Mouse (Mus musculus) forelimb bud, embryonic 11.5 days (tissue): ENCODE results near the gene Orc2.

Experiments
- DNase-seq: peaks from one replicate; pipeline ENCODE4 v3.0.0-alpha.2; 2012; ENCODE audit warnings: low read depth, low spot score

Gene Orc2

DNA sequence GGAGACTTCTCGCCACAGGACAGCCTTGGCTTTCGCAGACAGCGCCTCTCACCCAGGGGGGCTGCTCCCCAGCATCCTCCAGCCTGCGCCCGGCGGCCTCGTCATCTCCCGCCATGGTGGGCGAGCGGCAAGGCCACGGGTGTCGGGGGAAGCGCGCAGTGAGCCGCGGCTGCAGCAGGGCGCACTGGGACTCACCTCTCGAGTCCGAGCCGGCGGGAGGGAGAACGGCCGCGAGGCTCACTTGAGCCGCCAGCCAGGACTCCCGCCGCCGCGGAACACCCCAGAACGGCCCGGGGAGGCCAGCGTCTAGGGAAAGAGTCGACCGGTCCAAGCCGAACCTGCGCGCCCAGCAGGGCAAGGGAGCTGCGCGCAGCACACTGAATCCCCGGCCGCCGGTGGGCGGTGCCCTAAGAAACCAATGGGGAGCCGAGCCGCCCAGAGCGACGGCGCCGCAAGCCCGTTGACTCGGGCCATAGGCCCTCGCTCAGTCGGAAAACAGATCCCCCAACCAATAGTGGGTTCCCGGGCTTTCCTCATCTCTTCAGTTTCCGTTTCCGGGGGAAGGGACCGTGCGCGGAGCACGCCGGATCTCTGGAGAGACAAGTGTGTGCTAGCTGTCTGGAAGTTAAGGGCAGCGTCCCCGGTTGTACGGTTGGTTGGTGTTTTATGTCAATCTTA is at the start of gene Orc2:
Gene Orc2, minus strand, starts transcription at position 533 of the 678 bp plus-strand sequence.
- peak; percentile 93 for DNase-seq

GRCm38 (mm10) chr1:58541386-58541785 is 36.5 kb upstream of the Orc2 start:
- no peak for DNase-seq

- DNase-seq: no peak
Measured at GRCm38 (mm10) chr1:58507249-58507648, 2.3 kb upstream of the Orc2 start.

- DNase-seq: no peak
Measured at GRCm38 (mm10) chr1:58503793-58504370, 1.0 kb downstream of the Orc2 start.

DNA sequence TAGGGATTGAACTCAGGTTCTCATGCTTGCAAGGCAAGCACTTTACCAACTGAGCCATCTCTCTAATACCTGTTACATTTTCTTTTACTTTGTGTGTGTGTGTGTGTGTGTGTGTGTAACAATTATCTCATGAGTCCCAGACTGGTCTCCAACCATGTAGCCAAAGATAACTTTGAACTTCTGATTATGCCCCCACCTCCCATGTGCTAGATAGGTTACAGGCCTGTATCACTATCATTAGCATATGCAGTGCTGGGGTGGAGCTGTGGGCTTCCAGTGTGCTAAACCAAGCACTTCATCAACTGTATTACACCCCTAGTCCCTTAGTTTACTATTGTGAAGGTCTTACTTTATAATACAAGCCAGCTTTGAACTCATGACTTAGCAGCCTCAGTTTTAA is 1.8 kb downstream of the Orc2 start:
- DNase-seq: no peak

DNA sequence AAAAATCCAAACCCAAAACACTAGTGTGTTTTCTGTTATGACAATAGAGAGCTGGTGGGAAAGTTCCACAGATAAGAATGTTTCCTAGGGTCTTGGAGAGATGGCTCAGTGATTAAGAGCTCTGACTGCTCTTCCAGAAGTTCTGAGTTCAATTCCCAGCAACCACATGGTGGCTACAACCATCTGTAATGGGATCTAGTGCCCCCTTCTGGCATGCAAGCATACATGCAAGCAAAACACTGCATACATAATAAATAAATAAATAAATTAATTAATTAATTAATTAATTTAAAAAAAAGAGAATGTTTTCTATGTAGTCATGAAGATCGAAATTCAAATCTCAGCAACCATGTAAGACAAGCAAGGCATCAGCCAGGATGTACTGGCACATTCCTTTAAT is 6.2 kb downstream of the Orc2 start:
- no peak for DNase-seq

- no peak for DNase-seq
Measured at GRCm38 (mm10) chr1:58497678-58498077, 7.2 kb downstream of the Orc2 start.

DNA sequence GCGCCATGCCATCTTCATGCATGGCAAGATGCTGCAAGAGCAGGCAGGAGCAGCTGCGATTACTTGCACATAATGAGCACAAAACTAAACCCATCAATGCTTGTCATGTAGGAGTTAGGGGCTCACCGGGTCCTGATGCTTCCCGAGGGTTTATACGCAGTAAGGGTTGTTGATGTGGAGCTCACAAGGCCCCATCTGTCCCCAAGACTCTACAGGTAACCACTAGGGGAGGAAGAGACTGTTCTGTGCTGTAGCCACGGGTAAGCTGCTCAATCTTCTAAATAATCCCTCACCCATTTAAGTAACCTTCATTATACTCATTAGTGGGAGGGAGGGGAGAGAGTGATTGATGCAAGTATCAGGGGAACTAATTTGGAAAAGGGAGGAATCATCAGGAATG is 9.3 kb downstream of the Orc2 start:
- no peak for DNase-seq

GRCm38 (mm10) chr1:58482647-58483046 is 22.3 kb downstream of the Orc2 start:
- DNase-seq: no peak

DNA sequence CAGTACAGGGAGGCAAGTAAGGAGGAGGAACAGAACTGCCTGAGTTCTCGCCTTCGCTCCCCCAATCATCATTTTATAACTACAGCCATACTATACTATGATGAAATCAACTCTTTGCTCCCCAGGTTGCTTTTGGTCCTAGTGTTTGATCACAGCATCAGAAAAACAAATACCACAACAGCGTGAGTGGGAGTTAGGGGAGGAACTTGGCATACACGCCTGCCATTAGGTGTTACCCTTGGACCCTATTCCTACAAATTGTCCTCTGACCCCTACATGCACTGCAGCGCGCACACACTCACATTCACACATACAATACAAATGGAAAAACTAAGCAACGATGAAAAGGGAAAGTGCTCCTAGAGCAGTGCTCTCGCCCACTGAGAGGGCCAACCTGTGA is 29.2 kb downstream of the Orc2 start:
- DNase-seq: no peak

- DNase-seq: no peak
Measured at GRCm38 (mm10) chr1:58465561-58465960, 39.3 kb downstream of the Orc2 start.

DNA sequence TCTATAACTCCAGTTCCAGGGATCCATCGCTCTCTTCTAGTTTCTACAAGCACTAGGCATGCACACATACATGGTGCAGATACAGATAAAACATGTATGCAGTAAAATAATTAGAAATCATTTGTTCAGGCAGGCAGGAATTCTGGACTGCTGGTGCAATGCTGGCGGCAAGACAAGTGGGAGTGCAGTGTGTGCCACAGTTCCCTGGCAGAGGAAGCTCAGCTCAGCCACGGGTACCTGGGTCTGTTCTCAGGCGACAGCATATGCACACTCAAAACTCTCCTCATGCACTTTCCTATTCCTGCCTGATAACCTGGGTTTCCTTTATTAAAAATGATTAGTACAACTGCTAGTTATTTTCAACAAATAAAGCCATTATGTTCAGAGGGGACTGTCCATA is 39.9 kb downstream of the Orc2 start:
- DNase-seq: no peak

GRCm38 (mm10) chr1:58463935-58464334 is 41.0 kb downstream of the Orc2 start:
- no peak for DNase-seq

- DNase-seq: no peak
Measured at GRCm38 (mm10) chr1:58460566-58460965, 44.3 kb downstream of the Orc2 start.

- no peak for DNase-seq
Measured at GRCm38 (mm10) chr1:58458867-58459266, 46.0 kb downstream of the Orc2 start.

- no peak for DNase-seq
Measured at GRCm38 (mm10) chr1:58458175-58458574, 46.7 kb downstream of the Orc2 start.

DNA sequence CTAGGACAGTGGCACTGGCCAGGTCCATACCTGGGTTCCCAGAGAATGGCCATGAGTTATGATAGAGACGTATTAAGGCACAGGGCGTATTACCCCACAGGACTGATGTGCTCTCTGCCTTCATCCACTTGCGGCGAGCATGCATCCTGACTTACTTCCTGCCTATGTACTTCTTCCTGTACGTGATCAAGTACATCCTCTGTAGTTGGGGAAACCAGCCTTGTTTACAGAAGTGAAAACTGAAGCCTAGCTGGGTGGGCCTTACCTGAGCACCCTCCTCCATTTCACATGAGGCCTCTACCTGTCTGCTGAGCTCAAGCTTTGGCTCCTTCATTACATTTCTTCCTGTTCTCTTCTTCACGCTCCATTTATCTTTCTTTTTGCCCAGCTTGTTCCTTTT is 50.6 kb downstream of the Orc2 start:
- no peak for DNase-seq

DNA sequence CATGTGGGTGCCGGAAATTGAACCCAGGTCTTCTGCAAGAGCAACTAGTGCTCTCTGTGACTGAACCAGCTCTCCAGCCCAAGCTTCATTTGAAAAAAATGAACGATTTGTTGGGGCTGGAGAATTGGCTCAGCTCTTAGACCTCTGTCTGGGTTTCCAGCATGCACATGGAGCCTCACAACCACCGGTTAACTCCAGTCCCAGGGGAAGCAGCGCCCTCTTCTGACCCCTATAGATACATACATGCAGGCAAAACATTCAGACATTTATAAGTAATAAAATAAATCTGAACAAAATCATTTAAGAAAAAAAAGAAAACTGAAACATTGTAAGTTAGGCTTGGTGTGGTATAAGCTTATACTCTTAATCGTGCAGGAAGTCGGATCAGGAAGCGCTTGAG is 56.5 kb downstream of the Orc2 start:
- no peak for DNase-seq

GRCm38 (mm10) chr1:58447766-58448165 is 57.1 kb downstream of the Orc2 start:
- no peak for DNase-seq

DNA sequence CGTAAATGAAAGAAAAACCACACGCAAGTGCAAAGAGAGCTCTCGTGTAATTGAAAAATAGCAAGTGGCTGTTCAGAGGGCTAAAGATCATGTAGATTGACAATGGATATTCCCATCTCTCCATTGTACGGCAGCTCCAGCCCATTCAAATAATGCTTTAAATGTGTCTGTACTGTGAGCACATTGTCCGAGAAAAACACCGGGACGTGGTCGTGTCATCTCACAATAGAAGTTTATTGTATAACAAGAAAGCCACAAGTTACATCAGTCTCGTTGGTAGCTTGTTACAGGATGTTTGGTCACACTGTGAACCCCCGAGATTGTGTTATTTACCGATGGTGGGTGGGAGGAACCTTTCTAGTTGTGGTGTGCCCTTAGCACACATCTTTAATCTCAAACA is 59.0 kb downstream of the Orc2 start:
- no peak for DNase-seq

DNA sequence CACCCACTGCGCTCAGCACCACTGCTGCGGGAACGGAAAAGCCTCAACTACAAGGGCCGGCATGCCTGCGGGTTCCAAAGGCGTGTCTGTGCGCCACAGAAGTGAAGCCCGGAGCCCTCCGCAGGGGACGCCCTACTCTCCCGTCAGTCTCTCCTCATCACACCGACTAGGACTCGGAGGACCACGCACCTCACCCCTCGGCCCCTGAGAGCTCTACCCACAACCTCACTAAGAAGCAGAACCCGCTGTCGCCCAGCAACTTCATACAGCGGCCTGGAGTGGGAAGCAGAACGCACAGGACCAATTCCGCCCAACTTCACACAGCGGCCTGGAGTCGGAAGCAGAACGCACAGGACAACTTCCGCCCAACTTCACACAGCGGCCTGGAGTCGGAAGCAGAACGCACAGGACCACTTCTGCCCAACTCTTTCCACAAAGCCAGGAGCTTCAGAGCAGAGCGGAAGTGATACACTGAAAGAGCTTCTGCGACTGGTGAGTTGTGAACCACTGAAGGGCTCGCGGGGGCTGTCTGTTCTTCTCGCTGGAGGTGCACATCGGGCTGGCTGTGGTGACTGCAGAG is 59.7 kb downstream of the Orc2 start, which contains the start of the genes Nif3l1 and Ppil3:
Gene Nif3l1, plus strand, starts transcription at position 9 of the 580 bp plus-strand sequence.
Gene Ppil3, minus strand, starts transcription at position 344 of the 580 bp plus-strand sequence.
- peak; percentile 86 for DNase-seq

DNA sequence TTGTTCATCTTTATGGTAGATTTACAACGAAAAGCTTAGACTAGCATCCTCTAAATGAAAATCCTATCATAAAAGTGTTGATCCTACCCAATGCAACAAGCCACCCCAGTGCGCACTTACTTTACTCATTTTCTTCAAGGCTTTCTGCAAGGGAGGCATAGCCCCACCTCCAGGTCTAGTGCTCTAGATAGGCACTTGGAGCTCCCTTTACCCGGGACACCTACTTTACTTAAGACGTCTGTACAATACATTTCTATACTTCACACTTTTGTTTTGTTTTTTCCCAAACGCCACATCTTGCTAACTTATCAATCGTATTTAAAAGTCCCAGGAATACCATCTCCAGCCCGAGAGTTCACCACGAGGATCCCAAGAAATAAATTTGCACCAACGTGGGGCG is 60.2 kb downstream of the Orc2 start:
- no peak for DNase-seq

GRCm38 (mm10) chr1:58424551-58424950 is 80.4 kb downstream of the Orc2 start:
- DNase-seq: no peak
